Mouse (Mus musculus) CD4-positive, CD25-positive, alpha-beta regulatory T cell (primary cell): ENCODE data around the gene Rasl10b. TPM values are rescaled to one million over a fixed set of nuclear protein-coding genes. Genes with fewer than 3 reads are reported as not detected.

Experiments
- polyA plus RNA-seq: library from polyadenylated mRNA; unstranded; fragments of 100-300 nt; shearing (Covaris generic); gene quantifications from one replicate; pipeline ENCODE4 v1.2.1, GENCODE M21; 2017

The Rasl10b gene
- not detected for polyA plus RNA-seq

GRCm38 (mm10) chr11:83409087-83409754 lies at the start of gene Rasl10b:
Rasl10b (plus strand) TSS chr11:83409137.

GRCm38 (mm10) chr11:83429355-83429754 lies 20.4 kb downstream of the Rasl10b start, which contains the start of gene Gas2l2:
Gas2l2 (minus strand) TSS chr11:83429455.

GRCm38 (mm10) chr11:83437377-83437776 lies 28.4 kb downstream of the Rasl10b start, which contains the start of gene 1700020L24Rik:
1700020L24Rik (plus strand) TSS chr11:83437677.

GRCm38 (mm10) chr11:83462711-83463244 lies 53.8 kb downstream of the Rasl10b start, which contains the start of gene Mmp28:
Mmp28 (minus strand) TSS chr11:83463071.

Other genes with a start within 250 kb of the Rasl10b start
- 0.14 TPM for gene Slfn4, start 234.0 kb upstream of the Rasl10b start, polyA plus RNA-seq
- 4.3 TPM for gene Slfn3, start 217.8 kb upstream of the Rasl10b start, polyA plus RNA-seq
- gene Slfn14, start 122.4 kb upstream of the Rasl10b start, polyA plus RNA-seq, result not detected
- gene Ap2b1, start 110.1 kb upstream of the Rasl10b start, polyA plus RNA-seq, result 48.4 TPM
- gene Pex12, start 106.6 kb upstream of the Rasl10b start, polyA plus RNA-seq, result 15.0 TPM
- gene Gas2l2, start 20.3 kb downstream of the Rasl10b start, polyA plus RNA-seq, result not detected
- 1.4 TPM for gene 1700020L24Rik, start 28.5 kb downstream of the Rasl10b start, polyA plus RNA-seq
- gene Mmp28, start 53.9 kb downstream of the Rasl10b start, polyA plus RNA-seq, result not detected
- gene Taf15, start 63.9 kb downstream of the Rasl10b start, polyA plus RNA-seq, result 17.2 TPM
- gene Heatr9, start 113.0 kb downstream of the Rasl10b start, polyA plus RNA-seq, result 0.10 TPM
- 80.8 TPM for gene Ccl5, start 121.4 kb downstream of the Rasl10b start, polyA plus RNA-seq
- gene Ccl9, start 169.5 kb downstream of the Rasl10b start, polyA plus RNA-seq, result not detected
- gene Ccl6, start 183.9 kb downstream of the Rasl10b start, polyA plus RNA-seq, result 1.4 TPM
- gene Rpl9-ps1, start 236.5 kb downstream of the Rasl10b start, polyA plus RNA-seq, result not detected
- 0.31 TPM for gene Ccl3, start 240.2 kb downstream of the Rasl10b start, polyA plus RNA-seq